Mouse (Mus musculus) midbrain, embryonic 14.5 days (tissue): Measurements from ENCODE around the gene Dlg2. TPM values are rescaled to one million over a fixed set of nuclear protein-coding genes. Genes with fewer than 3 reads are reported as not detected.

Experiments used
- ATAC-seq: fragments of 200-750 bp; cut with Nextera tagmentation; 2 replicates; pipeline ENCODE4 v1.8.0; 2017; ENCODE audit warnings: moderate number of reproducible peaks, moderate library complexity; ENCODE audit not compliant: low FRiP score, low TSS enrichment
- DNase-seq: peaks from one replicate; pipeline ENCODE4 v3.0.0-alpha.2; 2015
- H3K27ac ChIP-seq: fragments of 300-500 bp; sonication (generic); replicated peaks from 2 replicates; pipeline ENCODE4 v1.5.1; 2014; ENCODE audit warnings: mild to moderate bottlenecking, low read depth, low read length, moderate library complexity
- H3K27me3 ChIP-seq: fragments of 300-500 bp; sonication (generic); 2 replicates; pipeline ENCODE4 v1.6.1; 2014; ENCODE audit warnings: low read length, control low read depth, mixed read lengths; ENCODE audit not compliant: control insufficient read depth, insufficient read depth
- H3K36me3 ChIP-seq: fragments of 300-500 bp; sonication (generic); 2 replicates; pipeline ENCODE4 v1.6.1; 2014; ENCODE audit warnings: low read length, control low read depth; ENCODE audit not compliant: control insufficient read depth, insufficient read depth
- H3K4me1 ChIP-seq: fragments of 300-500 bp; sonication (generic); 2 replicates; pipeline ENCODE4 v1.6.1; 2014; ENCODE audit warnings: mild to moderate bottlenecking, antibody characterized with exemption, low read length, control low read depth; ENCODE audit not compliant: control insufficient read depth, insufficient read depth
- H3K4me2 ChIP-seq: fragments of 300-500 bp; sonication (generic); 2 replicates; pipeline ENCODE4 v1.6.1; 2014; ENCODE audit warnings: mild to moderate bottlenecking, low read length, moderate library complexity
- H3K4me3 ChIP-seq: fragments of 300-500 bp; sonication (generic); replicated peaks from 2 replicates; pipeline ENCODE4 v1.5.1; 2014; ENCODE audit warnings: low read depth, low read length
- H3K9ac ChIP-seq: fragments of 300-500 bp; sonication (generic); replicated peaks from 2 replicates; pipeline ENCODE4 v1.6.1; 2014; ENCODE audit warnings: mild to moderate bottlenecking, low read length, moderate library complexity
- H3K9me3 ChIP-seq: fragments of 300-500 bp; sonication (generic); 2 replicates; pipeline ENCODE4 v1.6.1; 2016; ENCODE audit warnings: low read length, control low read depth, mixed read lengths; ENCODE audit not compliant: control insufficient read depth
- WGBS: fragments of 180-500 bp; shearing (Covaris S2); extraction: QIAGEN DNeasy Blood & Tissue Kit; methylation state at CpG from one replicate; pipeline ENCODE4 v1.1.7; 2014; 5-methylcytosine and 5-hydroxymethylcytosine counted together
- polyA plus RNA-seq: library from polyadenylated mRNA; unstranded; fragments of >200 nt; fragmentation: Nextera tagmentation; extraction: Ambion mirVana; gene quantifications from 2 replicates; pipeline ENCODE4 v1.2.1, GENCODE M21; 2014

The Dlg2 gene
- polyA plus RNA-seq, 1 experiment from 2014 or later, result 19.3 TPM

- no peak for DNase-seq
- Histone ChIP-seq H3K9ac (no peak overlapping the region), H3K4me2 (no peak overlapping the region), H3K27me3 (no peaks in the 10 kb centered on the region), H3K9me3 (no peaks in the 10 kb centered on the region), H3K27ac (no peak overlapping the region; the same call in 1 of the 2 replicates), H3K4me3 (no peak overlapping the region), H3K36me3 (no peaks in the 10 kb centered on the region), H3K4me1 (no peaks in the 10 kb centered on the region)
- ATAC-seq, result no peak
Measured at GRCm38 (mm10) chr7:92040187-92040586, 1563.7 kb downstream of the Dlg2 start.

- Histone ChIP-seq H3K36me3 (no peaks in the 10 kb centered on the region), H3K9ac (no peak overlapping the region), H3K9me3 (no peaks in the 10 kb centered on the region), H3K27me3 (no peaks in the 10 kb centered on the region), H3K4me2 (no peak overlapping the region), H3K27ac (peak overlapping the region; percentile 52; the same call in 1 of the 2 replicates), H3K4me3 (no peak overlapping the region), H3K4me1 (no peaks in the 10 kb centered on the region)
- peak; percentile 77 for ATAC-seq
- DNase-seq, result peak; percentile 52
- 74% methylated on average over 2 of the region's 2 CpGs for WGBS
Measured at GRCm38 (mm10) chr7:92040785-92041411, 1564.4 kb downstream of the Dlg2 start.

GRCm38 (mm10) chr7:92044966-92045365, 1568.5 kb downstream of the Dlg2 start:
- Histone ChIP-seq H3K4me1 (no peaks in the 10 kb centered on the region), H3K4me2 (no peak overlapping the region), H3K27ac (no peak overlapping the region), H3K27me3 (no peaks in the 10 kb centered on the region), H3K9ac (no peak overlapping the region), H3K4me3 (no peak overlapping the region), H3K36me3 (no peaks in the 10 kb centered on the region), H3K9me3 (no peaks in the 10 kb centered on the region)
- ATAC-seq (no peak), DNase-seq (no peak)
- 81% methylated on average over 1 of the region's 1 CpGs for WGBS

GRCm38 (mm10) chr7:92047271-92047670, 1570.8 kb downstream of the Dlg2 start:
- no peak overlapping the region for H3K4me2 ChIP-seq
- 46% methylated on average over 2 of the region's 2 CpGs for WGBS
- no peak overlapping the region for H3K4me3 ChIP-seq
- H3K9ac ChIP-seq, result no peak overlapping the region
- no peaks in the 10 kb centered on the region for H3K4me1 ChIP-seq
- no peaks in the 10 kb centered on the region for H3K9me3 ChIP-seq
- H3K27ac ChIP-seq, result no peak overlapping the region
- H3K27me3 ChIP-seq, result no peaks in the 10 kb centered on the region
- H3K36me3 ChIP-seq, result no peaks in the 10 kb centered on the region
- ATAC-seq (no peak), DNase-seq (no peak)

GRCm38 (mm10) chr7:92048876-92049275, 1572.4 kb downstream of the Dlg2 start:
- H3K27me3 ChIP-seq, result no peaks in the 10 kb centered on the region
- H3K27ac ChIP-seq, result no peak overlapping the region
- H3K9me3 ChIP-seq, result no peaks in the 10 kb centered on the region
- H3K4me1 ChIP-seq, result no peaks in the 10 kb centered on the region
- 97% methylated on average over 1 of the region's 1 CpGs for WGBS
- no peak overlapping the region for H3K9ac ChIP-seq
- DNase-seq, result no peak
- no peaks in the 10 kb centered on the region for H3K36me3 ChIP-seq
- H3K4me3 ChIP-seq, result no peak overlapping the region
- ATAC-seq, result no peak
- no peak overlapping the region for H3K4me2 ChIP-seq

GRCm38 (mm10) chr7:92066851-92067250, 1590.4 kb downstream of the Dlg2 start:
- 52% methylated on average over 4 of the region's 4 CpGs for WGBS
- DNase-seq, result peak; percentile 14
- no peak overlapping the region for H3K4me2 ChIP-seq
- H3K27ac ChIP-seq, result no peak overlapping the region
- no peak for ATAC-seq
- no peak overlapping the region for H3K4me3 ChIP-seq
- no peak overlapping the region for H3K9ac ChIP-seq
- H3K36me3 ChIP-seq, result no peaks in the 10 kb centered on the region
- H3K9me3 ChIP-seq, result no peaks in the 10 kb centered on the region
- no peaks in the 10 kb centered on the region for H3K4me1 ChIP-seq
- H3K27me3 ChIP-seq, result no peaks in the 10 kb centered on the region

GRCm38 (mm10) chr7:92087429-92087828, 1611.0 kb downstream of the Dlg2 start:
- Histone ChIP-seq H3K4me1 (no peaks in the 10 kb centered on the region), H3K36me3 (no peaks in the 10 kb centered on the region), H3K9ac (no peak overlapping the region), H3K9me3 (no peaks in the 10 kb centered on the region), H3K4me3 (no peak overlapping the region), H3K27me3 (no peaks in the 10 kb centered on the region), H3K27ac (no peak overlapping the region), H3K4me2 (no peak overlapping the region)
- DNase-seq (no peak), ATAC-seq (no peak)
- 68% methylated on average over 2 of the region's 3 CpGs for WGBS

- Histone ChIP-seq H3K27ac (no peak overlapping the region), H3K9me3 (no peaks in the 10 kb centered on the region), H3K27me3 (no peaks in the 10 kb centered on the region), H3K36me3 (no peaks in the 10 kb centered on the region), H3K4me2 (no peak overlapping the region), H3K4me3 (no peak overlapping the region), H3K4me1 (no peaks in the 10 kb centered on the region), H3K9ac (no peak overlapping the region)
- DNase-seq, result peak; percentile 91
- 5% methylated on average over 3 of the region's 3 CpGs for WGBS
- peak; percentile 76; the same call in 1 of the 2 replicates for ATAC-seq
Measured at GRCm38 (mm10) chr7:92093860-92094259, 1617.4 kb downstream of the Dlg2 start.

- 77% methylated on average over 3 of the region's 3 CpGs for WGBS
Measured at GRCm38 (mm10) chr7:92095198-92095597, 1618.7 kb downstream of the Dlg2 start.

More at GRCm38 (mm10) chr7:92095198-92095597, 1618.7 kb downstream of the Dlg2 start:
- ATAC-seq, result no peak
- no peak overlapping the region for H3K9ac ChIP-seq
- no peak overlapping the region for H3K4me3 ChIP-seq
- H3K27ac ChIP-seq, result no peak overlapping the region
- H3K4me2 ChIP-seq, result no peak overlapping the region
- no peaks in the 10 kb centered on the region for H3K9me3 ChIP-seq
- H3K36me3 ChIP-seq, result no peaks in the 10 kb centered on the region
- no peaks in the 10 kb centered on the region for H3K27me3 ChIP-seq
- no peaks in the 10 kb centered on the region for H3K4me1 ChIP-seq
- DNase-seq, result no peak
